ENCODE assay signal across 8 mouse cellular contexts in genomic region chr14:31930367-31930766, GRCm38 (mm10).
DNase-seq lines count a peak whose midpoint lies in the region; ATAC-seq and TF ChIP-seq lines count a peak whose summit lies in the region.

No protein-coding gene starts in this region.

- peak; percentile 44 for DNase-seq in left cerebral cortex, adult 11 months (ENCODE audit: low spot score)
- DNase-seq in left cerebral cortex, postnatal 36 days (ENCODE audit: low spot score in 2 of 2), result no peak
- DNase-seq in NIH3T3 (ENCODE audit: low read depth), result peak; percentile 66
- DNase-seq in cerebellum, postnatal 25 days, result peak; percentile 64 to 73
- peak; percentile 82 for DNase-seq in heart, postnatal 0 days (ENCODE audit: low spot score)
- peak; percentile 24 to 55 for DNase-seq in layer of hippocampus, postnatal 14 days (ENCODE audit: low spot score in 2 of 2)
- DNase-seq in ovary, adult 18-20 months (ENCODE audit: low spot score), result peak; percentile 74
- no peak for DNase-seq in T-cell, adult 2 months (ENCODE audit: low spot score)

- TF ChIP-seq CTCF in heart, postnatal 0 days (IDR thresholded peaks at IDR 0.05; ENCODE audit: low read depth), result no peak

- intact Hi-C loops in left cerebral cortex, postnatal 36 days (cut with DNase I), result loop anchor here (5.0 to 10.0 kb wide), 2 partner anchors 98 to 276 kb away; partner anchors contain the start of gene Ankrd28

- no peak overlapping the region for H3K4me3 ChIP-seq in heart, postnatal 0 days (ENCODE audit: low read depth, low read length)

- WGBS in heart, postnatal 0 days, result 17% methylated on average over 9 of the region's 9 CpGs

- peaks cover 38% of the 10 kb centered on the region for H3K4me1 ChIP-seq in heart, postnatal 0 days (ENCODE audit: control insufficient read depth, insufficient read depth)

- H3K9me3 ChIP-seq in heart, postnatal 0 days (replicated peaks; ENCODE audit: control insufficient read depth, low read length), result no peaks in the 10 kb centered on the region

- H3K9ac ChIP-seq in heart, postnatal 0 days (replicated peaks; ENCODE audit: low read depth, low read length), result no peak overlapping the region

- no peaks in the 10 kb centered on the region for H3K27me3 ChIP-seq in heart, postnatal 0 days (ENCODE audit: control insufficient read depth, insufficient read depth, low read length)

- H3K27ac ChIP-seq in heart, postnatal 0 days (ENCODE audit: low read depth), result peak overlapping the region; percentile 86

- peak overlapping the region; percentile 12; the same call in 1 of the 2 replicates for H3K4me2 ChIP-seq in heart, postnatal 0 days (ENCODE audit: low read depth, low read length)

- no peak; the same call in 1 of the 2 replicates for TF ChIP-seq EP300 in heart, postnatal 0 days (IDR thresholded peaks at IDR 0.05; ENCODE audit: low read depth)

- no peaks in the 10 kb centered on the region for H3K36me3 ChIP-seq in heart, postnatal 0 days (replicated peaks; ENCODE audit: control insufficient read depth, insufficient read depth, low read length)

- peak; percentile 69 for ATAC-seq in heart, postnatal 0 days (ENCODE audit: insufficient read depth, low read depth)

Comparison
In these comparisons a context has a peak if more than half of its experiments do, and no peak if none do; other contexts are left out.
1. DNase-seq: peak in left cerebral cortex, adult 11 months (single experiment), NIH3T3 (single experiment), cerebellum, postnatal 25 days (2 of 2), heart, postnatal 0 days (single experiment), layer of hippocampus, postnatal 14 days (2 of 2) and ovary, adult 18-20 months (single experiment); none in left cerebral cortex, postnatal 36 days (0 of 2) and T-cell, adult 2 months (single experiment).